Mouse (Mus musculus): ENCODE measurements around the gene Gm20605.

GRCm38 (mm10) chr5:137611245-137611602, 17.8 kb upstream of the Gm20605 start:
- TF ChIP-seq CTCF (IDR thresholded peaks at IDR 0.05; ENCODE audit: low read depth, low read length) (no peak), POLR2A (IDR thresholded peaks at IDR 0.05; ENCODE audit: insufficient read depth, low read length) (no peak), EP300 (IDR thresholded peaks at IDR 0.05; ENCODE audit: insufficient read depth, low read depth, low read length) (no peak)

All from ES-Bruce4 (cell line).